Mouse (Mus musculus) limb, embryonic 14.5 days (tissue): ENCODE results near the gene Kdm2b. TPM values are rescaled to one million over a fixed set of nuclear protein-coding genes. Genes with fewer than 3 reads are reported as not detected.

Source experiments
- ATAC-seq: fragments of 200-750 bp; cut with Nextera tagmentation; 2 replicates; pipeline ENCODE4 v1.8.0; 2017; ENCODE audit warnings: low read depth, moderate number of reproducible peaks, moderate TSS enrichment; ENCODE audit not compliant: low FRiP score
- DNase-seq: peaks from one replicate; pipeline ENCODE4 v3.0.0-alpha.2; 2015; ENCODE audit warnings: low spot score
- H3K27ac ChIP-seq: fragments of 300-500 bp; sonication (generic); replicated peaks from 2 replicates; pipeline ENCODE4 v1.5.1; 2014; ENCODE audit warnings: low read depth, mild to moderate bottlenecking, low read length, moderate library complexity, mixed read lengths
- H3K27me3 ChIP-seq: fragments of 300-500 bp; sonication (generic); 2 replicates; pipeline ENCODE4 v1.6.1; 2014; ENCODE audit warnings: low read length, mixed read lengths; ENCODE audit not compliant: control insufficient read depth, insufficient read depth
- H3K36me3 ChIP-seq: fragments of 300-500 bp; sonication (generic); 2 replicates; pipeline ENCODE4 v1.6.1; 2014; ENCODE audit warnings: mild to moderate bottlenecking, low read length, moderate library complexity, mixed read lengths; ENCODE audit not compliant: control insufficient read depth, insufficient read depth
- H3K4me1 ChIP-seq: fragments of 300-500 bp; sonication (generic); 2 replicates; pipeline ENCODE4 v1.6.1; 2014; ENCODE audit warnings: antibody characterized with exemption, low read length, mixed read lengths; ENCODE audit not compliant: control insufficient read depth, insufficient read depth
- H3K4me2 ChIP-seq: fragments of 300-500 bp; sonication (generic); replicated peaks from 2 replicates; pipeline ENCODE4 v1.6.1; 2014; ENCODE audit warnings: low read depth, mild to moderate bottlenecking, low read length, moderate library complexity; ENCODE audit not compliant: severe bottlenecking
- H3K4me3 ChIP-seq: fragments of 300-500 bp; sonication (generic); replicated peaks from 2 replicates; pipeline ENCODE4 v1.5.1; 2014; ENCODE audit warnings: low read length
- H3K9ac ChIP-seq: fragments of 300-500 bp; sonication (generic); 2 replicates; pipeline ENCODE4 v1.6.1; 2014; ENCODE audit warnings: mild to moderate bottlenecking, low read depth, low read length, moderate library complexity; ENCODE audit not compliant: severe bottlenecking
- H3K9me3 ChIP-seq: fragments of 300-500 bp; sonication (generic); 2 replicates; pipeline ENCODE4 v1.6.1; 2016; ENCODE audit warnings: low read length; ENCODE audit not compliant: control insufficient read depth
- POLR2A ChIP-seq: fragments of 200-500 bp; IDR thresholded peaks from 2 replicates; pipeline ENCODE4 v1.8.0; 2012; ENCODE audit warnings: inconsistent platforms, mild to moderate bottlenecking, moderate library complexity, borderline replicate concordance; ENCODE audit not compliant: insufficient read depth, insufficient read length; ENCODE audit errors: extremely low read depth
- WGBS: fragments of 180-500 bp; shearing (Covaris S2); extraction: QIAGEN DNeasy Blood & Tissue Kit; methylation state at CpG from one replicate; pipeline ENCODE4 v1.1.7; 2014; 5-methylcytosine and 5-hydroxymethylcytosine counted together
- polyA plus RNA-seq, 2 experiments: library from polyadenylated mRNA; depleted of rRNA in 1 of 2; stranded (reverse) in 1 of 2; unstranded in 1 of 2; fragments of >200 nt; fragmentation: Nextera tagmentation in 1 of 2; extraction: Ambion mirVana in 1 of 2; gene quantifications; 2 replicates each; pipeline versions ENCODE4 v1.2.1 to v1.2.3; 2012 to 2014

Gene Kdm2b
- polyA plus RNA-seq, 2 experiments: 37.0 to 40.9 TPM

DNA sequence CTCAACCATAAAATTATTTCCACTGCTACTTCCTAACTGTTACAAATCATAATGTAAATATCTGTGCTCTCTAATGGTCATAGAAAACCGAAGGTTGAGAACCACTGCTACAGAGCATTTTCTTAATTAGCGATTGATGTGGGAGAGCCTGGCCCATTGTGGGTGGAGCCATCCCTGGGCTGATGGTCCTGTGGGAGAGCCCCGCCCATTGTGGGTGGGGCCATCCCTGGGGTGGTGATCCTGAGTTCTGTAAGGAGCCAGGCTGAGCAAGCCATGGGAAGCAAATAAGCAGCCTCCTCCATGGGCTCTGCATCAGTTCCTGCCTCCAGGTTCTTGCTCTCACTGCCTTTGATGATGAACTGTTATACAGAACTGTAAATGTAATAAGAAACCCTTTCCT lies 27.7 kb downstream of the Kdm2b start:
- no peaks in the 10 kb centered on the region; the same call in 1 of the 2 replicates for H3K36me3 ChIP-seq
- 44% methylated on average over 3 of the region's 3 CpGs for WGBS
- DNase-seq: no peak

DNA sequence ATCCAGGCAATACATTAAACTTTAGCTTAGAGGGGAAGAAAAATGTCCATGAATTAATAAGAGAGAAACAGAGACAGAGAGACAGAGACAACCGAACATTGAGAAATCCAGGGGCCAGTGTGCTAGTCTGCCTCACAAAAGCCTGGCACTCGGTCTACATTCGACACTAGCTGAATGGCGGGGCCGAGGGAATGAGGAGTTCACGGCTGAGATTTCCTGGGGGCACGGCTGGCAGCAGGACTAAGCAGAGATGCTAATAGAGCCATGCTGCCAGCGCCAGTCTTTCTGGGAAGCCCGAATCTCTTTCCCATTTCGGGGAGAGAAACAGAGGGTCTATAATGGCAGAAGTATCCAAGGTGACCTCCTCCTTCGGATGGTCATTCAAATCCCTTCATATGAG lies 30.2 kb downstream of the Kdm2b start:
- Histone ChIP-seq H3K9ac (no peak overlapping the region), H3K9me3 (no peaks in the 10 kb centered on the region), H3K27me3 (no peaks in the 10 kb centered on the region), H3K27ac (no peak overlapping the region), H3K4me1 (no peaks in the 10 kb centered on the region), H3K4me3 (no peak overlapping the region), H3K4me2 (no peak overlapping the region), H3K36me3 (no peaks in the 10 kb centered on the region; the same call in 1 of the 2 replicates)
- no peak for DNase-seq
- ATAC-seq: no peak
- WGBS: 85% methylated on average over 11 of the region's 11 CpGs
- no peak for TF ChIP-seq POLR2A

More for the DNA sequence above, 27.7 kb downstream of the Kdm2b start:
- H3K4me1 ChIP-seq: no peaks in the 10 kb centered on the region
- H3K9me3 ChIP-seq: no peaks in the 10 kb centered on the region
- ATAC-seq: no peak
- H3K4me2 ChIP-seq: no peak overlapping the region
- no peak overlapping the region for H3K27ac ChIP-seq
- no peaks in the 10 kb centered on the region for H3K27me3 ChIP-seq
- no peak overlapping the region for H3K4me3 ChIP-seq
- no peak for TF ChIP-seq POLR2A
- H3K9ac ChIP-seq: no peak overlapping the region

DNA sequence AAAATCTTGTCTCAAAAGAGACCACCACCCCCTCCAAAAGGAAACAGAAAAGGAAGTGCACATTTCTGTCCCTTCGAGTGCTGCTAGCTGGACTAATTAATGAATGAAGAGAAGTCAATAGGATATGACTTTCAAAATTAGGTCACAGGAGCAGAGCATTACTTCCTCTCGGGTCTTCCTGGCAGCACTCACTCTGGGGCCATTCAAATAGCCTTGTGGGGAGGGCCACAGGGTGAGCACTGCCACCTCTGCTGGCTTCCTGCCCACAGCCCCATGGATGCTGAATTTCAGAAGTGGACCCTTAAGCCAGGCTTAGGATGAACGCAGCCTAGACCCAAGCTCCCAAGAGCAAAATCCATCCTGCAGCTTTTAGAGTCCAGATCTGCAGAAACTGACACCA lies 33.6 kb downstream of the Kdm2b start:
- H3K36me3 ChIP-seq: no peaks in the 10 kb centered on the region; the same call in 1 of the 2 replicates
- 55% methylated on average over 3 of the region's 3 CpGs for WGBS
- H3K4me2 ChIP-seq: no peak overlapping the region
- no peak overlapping the region for H3K4me3 ChIP-seq
- no peak overlapping the region for H3K27ac ChIP-seq
- peaks cover 12% of the 10 kb centered on the region for H3K4me1 ChIP-seq
- H3K9ac ChIP-seq: no peak overlapping the region
- no peaks in the 10 kb centered on the region for H3K9me3 ChIP-seq
- no peak for TF ChIP-seq POLR2A
- peaks cover 16% of the 10 kb centered on the region; the same call in 1 of the 2 replicates for H3K27me3 ChIP-seq
- ATAC-seq (no peak), DNase-seq (no peak)

DNA sequence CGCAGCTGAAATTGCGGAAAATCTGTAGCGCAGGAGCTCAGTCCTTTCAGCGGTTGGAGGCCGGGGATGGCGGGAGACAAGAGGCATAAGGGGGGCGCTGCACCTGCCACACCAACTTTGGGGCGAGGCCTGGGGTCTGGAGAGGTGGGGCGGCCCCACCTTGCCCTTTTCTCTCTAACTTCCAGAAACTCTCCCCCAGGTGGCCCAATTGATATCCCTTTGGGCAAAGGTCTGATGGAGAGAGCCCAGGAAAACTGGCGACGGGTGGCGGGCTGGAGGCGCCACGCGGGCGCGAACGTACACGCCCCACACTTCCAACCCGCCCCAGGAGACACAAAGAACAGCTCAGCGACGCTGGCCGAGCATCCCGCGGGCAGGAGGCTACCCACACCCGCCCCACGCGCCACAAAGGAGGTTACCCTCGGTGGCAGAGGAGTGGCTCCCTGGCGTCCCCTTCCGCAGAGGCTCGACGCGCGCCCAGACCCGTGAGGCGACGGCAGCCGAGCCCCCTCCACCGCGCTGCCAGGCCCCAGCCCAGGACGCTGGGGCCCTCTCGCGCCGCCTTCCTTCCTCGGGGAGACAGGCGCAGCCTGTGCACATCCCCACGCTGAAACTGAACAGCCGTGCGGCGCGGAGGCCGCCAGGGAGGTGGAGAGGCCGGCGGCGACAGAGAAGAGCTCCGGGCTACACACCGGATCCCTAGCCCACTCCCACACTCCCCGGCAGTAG lies 37.5 kb downstream of the Kdm2b start:
- Histone ChIP-seq H3K27me3 (peaks cover 16% of the 10 kb centered on the region; the same call in 1 of the 2 replicates), H3K4me1 (peaks cover 22% of the 10 kb centered on the region), H3K9ac (peak overlapping the region; percentile 44), H3K4me3 (peak overlapping the region; percentile 35), H3K27ac (no peak overlapping the region), H3K4me2 (peak overlapping the region; percentile 79), H3K36me3 (peaks cover 4% of the 10 kb centered on the region; the same call in 1 of the 2 replicates), H3K9me3 (no peaks in the 10 kb centered on the region)
- DNase-seq: no peak
- 6% methylated on average over 46 of the region's 59 CpGs for WGBS
- no peak for TF ChIP-seq POLR2A
- ATAC-seq: no peak

DNA sequence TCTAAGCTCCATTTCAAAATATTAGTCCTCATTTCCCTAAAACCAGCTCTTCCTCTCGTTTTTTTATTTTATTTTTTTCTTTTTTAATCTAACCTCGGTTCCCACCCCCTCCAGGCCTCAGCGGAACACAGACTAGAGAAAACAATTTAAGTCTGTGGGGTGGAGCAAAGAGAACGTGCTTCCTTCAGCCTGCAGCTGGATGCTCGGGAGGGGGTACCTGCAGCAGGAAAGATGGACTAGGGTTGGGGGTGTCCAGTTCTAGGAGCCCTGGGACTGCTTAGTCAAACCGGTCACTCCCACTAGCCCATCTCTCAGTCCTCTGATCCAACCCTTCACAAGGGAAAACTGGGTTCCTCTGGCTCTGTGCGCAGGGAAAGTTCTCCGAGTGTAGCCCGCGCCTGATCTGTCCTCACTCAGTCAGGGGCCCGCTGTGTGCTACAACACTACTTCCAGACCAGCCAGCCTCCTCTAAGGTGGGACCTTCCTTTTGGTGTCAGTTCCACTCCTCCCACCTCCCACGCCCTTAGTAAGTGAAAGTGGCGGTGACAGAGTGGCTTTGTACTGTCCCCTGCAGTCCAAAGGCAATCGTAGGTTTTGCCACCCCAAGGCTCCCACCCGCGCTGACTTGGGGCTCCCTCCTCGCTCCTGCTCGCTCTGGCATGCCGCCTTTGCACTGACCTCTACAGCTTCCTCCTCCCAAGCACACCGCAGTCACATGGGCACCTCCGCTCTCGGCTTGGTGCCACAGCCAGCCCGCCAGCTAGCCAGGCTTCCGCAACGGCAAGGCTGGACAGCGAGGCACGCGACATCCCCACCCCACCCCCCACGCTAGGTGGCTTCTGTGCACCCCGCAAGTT lies 38.3 kb downstream of the Kdm2b start:
- peaks cover 22% of the 10 kb centered on the region for H3K4me1 ChIP-seq
- no peak for TF ChIP-seq POLR2A
- H3K4me2 ChIP-seq: peak overlapping the region; percentile 79
- 8% methylated on average over 30 of the region's 30 CpGs for WGBS
- peak overlapping the region; percentile 35 for H3K4me3 ChIP-seq
- H3K9me3 ChIP-seq: no peaks in the 10 kb centered on the region
- 0 out of 2 replicates have a peak overlapping the region, but pooled peaks have one; percentile 44 for H3K9ac ChIP-seq
- peaks cover 7% of the 10 kb centered on the region; the same call in 1 of the 2 replicates for H3K36me3 ChIP-seq
- ATAC-seq: peak; percentile 26; the same call in 1 of the 2 replicates
- peaks cover 16% of the 10 kb centered on the region; the same call in 1 of the 2 replicates for H3K27me3 ChIP-seq
- no peak for DNase-seq
- no peak overlapping the region for H3K27ac ChIP-seq
